Mouse (Mus musculus) brain, adult 2 months (tissue): ENCODE data around the gene Fchsd2.

Experiments
- DNase-seq: peaks from one replicate; pipeline ENCODE4 v3.0.0; 2011; ENCODE audit warnings: low read depth, low spot score

The Fchsd2 gene

DNA sequence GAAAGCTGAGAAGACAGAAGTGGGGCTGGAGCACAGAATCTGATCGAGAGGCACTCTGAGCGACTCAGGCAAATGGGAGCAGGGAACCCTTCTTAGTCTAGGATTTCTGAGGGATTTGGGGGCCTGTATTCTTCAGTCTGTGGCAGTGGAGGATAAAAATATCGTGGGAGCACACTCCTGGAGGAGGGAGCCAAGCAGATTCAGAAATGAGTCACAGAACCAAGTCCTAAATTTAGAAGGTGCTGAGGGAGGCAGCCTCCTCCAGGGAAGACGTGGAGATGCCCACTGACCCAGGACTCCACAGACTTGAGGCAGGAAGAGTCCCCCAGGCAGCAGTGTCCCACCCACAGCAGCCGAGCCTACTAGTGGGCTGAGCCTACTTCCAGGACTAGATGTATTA is 221.7 kb downstream of the Fchsd2 start:
- peak; percentile 94 for DNase-seq

DNA sequence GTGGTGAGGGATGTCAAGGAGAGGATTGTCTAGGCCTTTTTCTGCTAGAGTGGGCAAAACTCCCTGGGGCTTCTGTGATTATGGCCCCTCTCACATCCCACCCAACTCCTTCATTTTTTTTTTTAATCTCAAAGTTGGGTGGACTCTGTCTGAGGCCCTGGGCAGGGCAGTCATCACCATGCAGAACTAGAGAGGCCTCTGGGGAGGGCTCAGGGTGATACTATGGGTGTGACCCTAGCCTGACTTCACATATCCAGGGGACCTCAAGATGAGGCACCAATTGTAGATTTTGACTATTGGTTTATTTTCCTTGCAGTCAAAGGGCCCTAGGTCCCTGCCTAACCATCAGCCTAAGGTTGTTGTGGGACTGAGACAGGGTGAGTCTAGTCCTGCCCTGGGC is 223.0 kb downstream of the Fchsd2 start:
- DNase-seq: no peak

DNA sequence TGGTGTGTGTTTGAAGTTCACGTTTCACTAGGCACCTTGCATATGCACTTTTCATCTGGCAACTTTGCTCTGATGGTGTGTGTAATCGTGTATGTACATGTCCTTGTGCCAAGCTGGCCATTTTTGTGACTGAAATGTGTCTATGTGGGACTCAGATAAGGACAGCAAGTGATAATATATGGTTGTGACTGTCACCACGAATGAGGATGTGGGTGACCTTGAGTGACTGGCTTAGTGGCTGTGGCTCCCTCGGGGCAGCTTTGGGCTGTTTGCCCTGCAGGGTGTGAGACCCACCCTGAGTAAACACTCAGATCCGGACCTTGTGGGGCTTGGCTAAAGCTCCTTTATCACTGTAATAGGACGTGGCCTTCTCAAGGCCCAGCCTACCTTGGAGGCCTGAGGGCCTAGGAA is 223.9 kb downstream of the Fchsd2 start:
- no peak for DNase-seq

DNA sequence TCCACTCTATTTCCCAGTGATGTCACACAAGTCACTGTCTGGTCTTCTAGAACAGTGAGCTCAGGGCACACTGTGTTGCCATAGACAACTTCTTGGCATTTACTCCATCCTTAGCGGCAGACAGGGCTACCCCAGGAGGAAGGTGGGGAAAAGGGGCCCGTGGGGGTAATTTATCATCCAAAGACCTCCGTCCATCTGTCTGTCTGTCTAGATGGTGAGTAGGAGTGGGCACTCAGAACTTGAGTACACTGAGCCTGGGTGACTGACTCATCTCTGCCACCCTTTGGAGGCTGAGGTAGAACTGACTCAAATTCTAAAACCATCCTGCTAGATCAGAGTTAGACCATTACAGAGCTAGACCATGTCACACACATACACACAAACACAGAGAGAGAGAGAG is 224.4 kb downstream of the Fchsd2 start, which contains the start of gene Stard10:
Gene Stard10 (plus strand): TSS at position 73 of the 400 bp plus-strand sequence.
- peak; percentile 59 for DNase-seq

DNA sequence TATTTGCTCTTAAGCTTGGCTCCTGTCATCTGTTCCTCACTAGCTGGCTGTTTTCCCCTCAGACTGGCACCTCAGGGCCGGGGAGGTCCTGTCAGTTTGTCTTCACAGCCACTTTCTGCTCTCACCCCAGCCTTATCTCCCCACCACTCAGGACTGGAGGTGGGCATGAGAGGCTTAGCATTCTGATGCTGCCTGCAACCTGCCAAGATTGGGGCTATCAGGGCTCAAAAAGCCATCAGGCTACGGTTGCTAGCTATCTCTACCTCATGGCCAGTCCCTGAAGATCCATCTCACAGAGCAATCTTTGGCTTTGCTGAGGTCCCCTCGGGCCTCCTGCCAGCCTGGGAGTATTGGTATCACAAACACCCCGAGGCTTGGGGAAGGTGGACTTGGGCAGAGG is 226.2 kb downstream of the Fchsd2 start:
- no peak for DNase-seq

DNA sequence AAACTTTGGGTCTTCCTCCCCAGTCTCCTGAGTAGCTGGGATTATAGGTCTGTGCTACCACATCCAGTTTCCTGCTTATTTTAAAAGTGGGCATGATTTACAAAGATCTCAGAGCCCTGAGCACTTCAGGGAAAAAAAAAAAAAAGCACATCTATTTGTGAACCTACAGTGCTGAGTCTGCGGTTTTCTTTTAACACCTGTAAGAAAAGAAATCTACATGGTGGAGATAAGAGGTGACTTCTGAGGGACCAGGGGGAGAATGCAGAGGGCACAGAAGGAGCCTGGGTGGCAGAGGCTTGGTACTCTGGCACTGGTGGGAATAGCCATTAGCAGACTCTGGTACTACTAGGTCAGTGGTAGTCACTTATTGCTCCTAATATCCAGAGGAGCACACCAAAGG is 227.1 kb downstream of the Fchsd2 start:
- no peak for DNase-seq

DNA sequence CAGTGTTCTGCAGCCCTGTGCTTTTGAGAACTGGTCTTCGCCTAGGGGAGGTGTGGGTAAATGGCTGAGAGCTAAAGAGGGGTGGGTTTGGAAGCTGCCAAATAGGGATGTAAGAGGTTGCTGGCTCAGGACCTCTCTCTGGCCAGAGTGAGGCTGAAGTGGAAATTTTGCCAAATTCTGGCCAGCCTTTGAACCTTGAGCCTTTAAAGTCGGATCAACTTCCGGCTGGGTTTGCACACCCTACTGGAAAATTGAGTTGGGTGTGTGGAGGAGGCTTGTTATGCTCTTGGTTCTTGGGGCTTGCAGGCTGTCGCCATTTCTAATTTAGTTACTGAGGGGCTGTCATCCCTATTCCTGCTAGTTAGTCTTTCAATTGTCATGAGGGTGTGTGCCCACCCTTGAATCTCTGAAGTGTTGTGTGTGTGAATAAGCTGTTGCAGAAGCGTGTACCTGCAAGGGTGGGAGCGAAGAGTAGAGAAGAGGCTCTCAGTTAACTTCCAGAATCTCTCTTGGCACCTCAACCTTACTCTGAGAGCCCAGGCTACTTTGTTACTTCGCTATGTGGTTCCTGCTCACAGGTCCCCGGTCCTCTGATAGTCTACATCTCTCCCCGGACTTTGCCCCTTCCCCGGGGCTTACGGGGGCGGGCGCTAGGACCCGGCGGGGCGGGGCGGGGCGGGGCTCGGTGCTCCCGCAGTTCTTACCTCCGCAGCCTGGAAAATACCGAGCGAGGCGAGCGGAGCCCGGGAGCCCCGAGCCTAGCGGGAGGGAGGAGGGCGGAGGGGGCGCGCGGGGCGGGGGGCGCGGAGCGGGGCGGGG is 227.9 kb downstream of the Fchsd2 start:
- DNase-seq: peak; percentile 79

DNA sequence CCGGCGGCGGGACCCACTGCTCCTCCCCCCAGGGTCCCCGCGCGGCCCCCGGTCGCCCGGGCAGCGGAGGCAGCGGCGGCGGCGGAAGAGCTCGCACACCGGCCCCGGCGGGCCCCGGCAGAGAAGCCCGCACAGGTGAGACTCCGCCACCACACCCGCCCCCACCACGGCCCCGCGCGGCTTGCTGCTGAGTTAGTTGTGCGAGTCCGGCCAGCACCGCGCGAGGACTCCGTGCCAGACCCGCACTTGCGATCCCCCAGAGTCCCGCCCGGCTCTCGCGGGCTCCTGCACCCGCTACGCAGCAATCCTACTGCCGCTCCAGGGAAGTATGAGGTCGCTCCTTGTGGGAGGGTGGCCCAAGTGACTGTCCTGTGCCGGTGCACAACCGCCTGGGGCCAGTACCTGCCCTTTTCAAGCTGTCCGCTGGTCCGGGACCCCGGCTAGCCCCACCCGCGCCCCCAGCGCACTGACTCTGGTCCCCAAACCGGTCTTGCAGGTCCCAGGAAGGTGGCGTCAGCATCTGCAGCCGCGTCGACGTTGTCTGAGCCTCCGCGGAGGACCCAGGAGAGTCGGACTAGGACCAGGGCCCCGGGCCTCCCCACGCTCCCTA is 228.7 kb downstream of the Fchsd2 start:
- peak; percentile 50 for DNase-seq

DNA sequence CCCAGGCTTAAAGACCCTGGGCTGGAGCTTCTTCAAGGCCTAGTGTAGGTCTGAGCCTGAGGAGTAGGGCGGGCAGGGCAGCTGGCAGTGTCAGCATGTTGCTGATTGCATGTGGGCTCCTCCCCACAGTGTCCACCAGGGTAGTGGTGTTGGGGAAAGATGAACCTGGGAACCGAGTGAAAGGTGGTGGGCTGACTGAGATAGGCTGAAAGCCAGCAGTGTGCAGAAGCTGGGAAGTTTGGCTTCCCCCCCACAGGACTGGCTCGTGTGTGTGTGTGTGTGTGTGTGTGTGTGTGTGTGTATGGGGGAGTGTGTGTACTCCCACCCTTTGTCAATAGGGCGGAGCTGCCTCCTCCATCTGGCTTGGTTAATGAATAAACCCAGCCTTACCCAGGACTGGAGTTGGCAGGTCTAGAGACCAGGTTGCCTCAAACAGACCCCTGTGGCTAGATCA is 230.5 kb downstream of the Fchsd2 start:
- DNase-seq: peak; percentile 65

DNA sequence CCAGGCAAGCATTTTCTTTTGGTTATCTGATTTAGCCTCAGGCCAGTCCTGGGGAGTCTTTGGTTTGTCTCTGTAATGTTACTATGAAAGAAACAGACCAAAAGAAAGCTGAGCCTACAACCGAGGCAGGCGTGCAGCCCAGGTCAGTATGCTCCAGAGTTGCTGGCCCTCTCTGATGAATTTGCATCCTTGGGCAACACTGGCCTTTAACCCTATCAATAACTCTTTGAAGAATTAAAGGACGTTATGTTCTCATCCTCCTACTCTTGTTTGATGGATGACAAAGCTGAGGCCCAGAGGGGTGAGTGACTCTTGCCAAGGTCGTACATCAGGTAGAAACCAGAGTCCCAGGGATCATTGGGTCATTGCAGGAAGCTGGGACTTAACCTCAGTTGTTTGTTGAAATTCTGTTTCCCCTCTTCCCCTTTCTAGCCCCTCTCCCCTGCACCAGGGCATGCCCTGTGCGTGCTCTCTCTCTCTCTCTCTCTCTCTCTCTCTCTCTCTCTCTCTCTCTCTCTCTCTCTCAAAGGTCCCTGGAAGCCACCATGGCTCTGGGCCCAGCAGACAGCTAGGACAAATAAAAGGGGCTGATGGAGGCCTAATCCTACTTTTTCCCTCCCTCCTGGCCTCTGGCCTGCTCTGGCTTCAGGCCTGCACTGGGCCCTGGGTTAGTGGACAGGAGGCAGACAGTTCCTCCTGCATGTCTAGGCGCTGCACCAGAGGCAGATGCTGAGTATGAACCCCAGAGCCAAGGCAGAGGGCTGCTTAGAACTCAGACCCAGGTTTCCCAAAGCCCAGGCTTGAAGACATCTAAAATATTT is 231.7 kb downstream of the Fchsd2 start:
- DNase-seq: peak; percentile 53

DNA sequence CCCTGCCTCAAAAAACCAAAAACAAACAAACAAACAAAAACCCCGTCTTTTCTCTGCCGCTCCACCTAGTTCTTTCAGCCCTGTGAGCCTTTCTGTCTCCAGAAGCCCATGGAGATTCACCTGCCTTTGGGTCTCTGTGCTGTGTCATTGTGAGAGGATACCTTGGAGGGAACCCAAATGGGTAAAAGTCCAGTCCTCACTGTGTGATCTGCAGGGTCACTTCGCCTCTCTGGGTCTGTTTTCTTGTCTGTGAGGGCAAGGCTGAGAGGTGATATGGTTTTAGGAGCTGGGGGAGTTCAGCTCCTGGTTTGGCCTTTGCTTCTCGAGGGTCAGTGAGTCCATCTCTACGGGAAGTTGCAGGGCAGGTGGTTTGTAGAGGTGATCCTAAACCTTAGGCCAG is 233.3 kb downstream of the Fchsd2 start:
- no peak for DNase-seq

DNA sequence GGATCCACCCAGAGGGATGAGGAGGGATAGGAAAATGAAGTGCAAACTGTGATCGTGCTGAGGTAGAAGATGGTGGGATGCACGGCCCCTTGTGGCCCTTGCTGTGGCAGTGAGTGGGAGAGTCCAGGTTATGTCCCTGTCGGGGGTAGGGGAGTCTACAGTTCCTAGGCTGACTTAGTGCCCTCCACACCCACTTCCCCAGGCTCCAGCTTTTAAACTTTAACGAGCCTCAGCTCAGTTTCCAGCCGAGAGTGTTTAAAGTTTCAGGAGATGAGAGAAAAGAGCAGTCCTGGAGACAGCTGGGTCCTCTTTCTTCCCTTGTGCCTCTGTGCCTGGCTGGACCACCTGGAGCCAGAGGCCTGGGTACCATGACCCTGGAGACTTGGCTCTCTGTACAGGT is 234.6 kb downstream of the Fchsd2 start:
- no peak for DNase-seq

DNA sequence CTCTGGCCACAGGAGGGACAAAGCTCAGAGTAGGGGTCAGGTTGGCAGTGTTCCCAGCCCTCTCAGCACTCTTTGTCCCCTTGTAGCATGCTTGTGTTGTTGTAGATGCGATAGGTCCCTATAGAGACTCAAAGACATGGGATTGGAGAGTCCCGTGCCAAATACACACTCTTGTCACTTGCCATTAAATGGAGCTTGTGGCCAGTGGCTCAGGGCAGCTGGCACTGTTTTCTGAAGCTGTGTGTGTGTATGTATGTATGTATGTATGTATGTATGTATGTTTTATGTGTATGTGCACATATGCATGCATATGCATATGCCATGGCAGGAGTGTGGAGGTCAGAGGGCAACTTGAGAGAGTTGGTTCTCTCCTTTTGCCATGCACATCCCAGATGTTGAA is 235.1 kb downstream of the Fchsd2 start:
- no peak for DNase-seq

DNA sequence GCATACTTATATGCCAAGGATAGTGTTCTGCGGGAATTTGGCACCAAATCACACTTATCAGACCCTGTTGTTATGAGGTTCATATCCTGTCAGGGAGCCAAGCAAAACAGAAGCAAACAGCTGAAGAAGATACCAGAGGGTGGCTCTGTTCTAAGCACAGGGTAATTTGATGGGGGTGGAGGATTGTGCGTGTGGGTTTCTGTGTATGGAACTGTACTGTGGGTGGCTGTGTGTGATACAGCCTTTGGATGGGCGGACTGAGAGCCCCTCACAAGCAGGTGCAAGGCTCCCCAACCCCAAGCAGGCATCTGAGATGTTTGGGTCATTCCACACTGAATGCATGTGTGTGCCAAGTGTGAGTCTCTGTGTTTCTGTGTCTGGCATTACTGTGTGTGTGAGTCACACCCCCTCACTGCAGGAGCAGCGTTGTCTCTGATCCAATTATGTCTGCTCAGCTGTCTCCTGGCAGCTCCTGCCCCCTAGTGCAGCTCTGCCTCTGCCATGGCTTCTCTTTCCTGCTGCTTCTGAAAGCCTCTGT is 236.0 kb downstream of the Fchsd2 start:
- DNase-seq: peak; percentile 95

DNA sequence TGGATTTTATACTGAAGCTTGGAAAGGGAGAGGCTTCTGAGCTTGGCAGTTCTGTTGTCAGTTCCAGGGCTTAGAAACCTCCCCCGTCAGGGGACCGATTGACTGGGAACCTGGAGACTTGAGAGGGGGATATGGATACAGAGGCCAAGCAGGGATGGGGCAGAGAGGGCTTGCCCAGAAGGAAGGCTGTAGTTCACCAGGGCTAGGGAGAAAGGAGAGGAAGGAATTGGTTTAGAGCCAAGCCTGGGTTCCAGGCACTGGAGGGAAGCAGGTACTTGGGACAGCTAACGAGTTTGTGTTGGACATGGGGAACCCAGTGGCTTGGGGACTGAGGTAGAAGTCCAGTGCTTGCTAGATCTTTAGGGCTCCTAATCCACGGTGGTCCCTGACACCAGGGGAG is 236.9 kb downstream of the Fchsd2 start:
- DNase-seq: no peak

DNA sequence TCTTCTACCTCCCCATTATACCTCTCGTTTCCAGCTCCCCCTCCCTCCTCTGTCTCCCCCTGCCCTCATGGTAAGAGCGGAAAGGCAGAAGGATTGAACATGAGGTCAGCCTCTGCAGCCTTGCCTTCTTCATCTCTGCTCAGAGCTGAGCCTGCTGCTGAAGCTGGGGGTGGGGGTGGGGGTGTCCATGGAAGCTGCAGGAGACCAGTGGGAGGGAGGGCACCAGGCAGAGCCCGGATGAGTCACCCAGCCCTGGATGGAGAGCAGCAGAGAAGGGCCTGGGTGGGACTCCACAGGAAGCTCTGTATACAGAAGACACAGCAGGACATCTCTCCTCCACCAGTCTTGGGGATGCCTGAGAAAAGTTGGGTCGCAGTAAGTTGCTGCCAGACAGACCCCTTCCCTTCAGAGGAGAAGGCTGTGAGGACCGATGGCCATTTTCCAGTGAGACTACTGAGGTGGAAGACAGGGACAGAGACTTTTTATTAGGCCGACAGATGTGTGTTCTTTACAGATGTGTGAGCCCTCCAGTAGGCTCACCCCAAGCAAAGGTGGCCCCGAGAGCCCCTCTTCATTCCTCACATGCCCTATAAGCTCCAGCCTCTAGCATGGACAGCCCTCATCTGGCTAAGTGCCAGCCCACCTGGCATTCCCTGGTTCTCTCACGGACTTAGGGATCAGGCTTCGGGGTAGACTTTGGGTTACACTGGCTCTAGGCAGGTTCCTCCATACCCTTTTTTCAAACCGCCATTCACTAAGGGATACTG is 237.6 kb downstream of the Fchsd2 start:
- DNase-seq: peak; percentile 83

DNA sequence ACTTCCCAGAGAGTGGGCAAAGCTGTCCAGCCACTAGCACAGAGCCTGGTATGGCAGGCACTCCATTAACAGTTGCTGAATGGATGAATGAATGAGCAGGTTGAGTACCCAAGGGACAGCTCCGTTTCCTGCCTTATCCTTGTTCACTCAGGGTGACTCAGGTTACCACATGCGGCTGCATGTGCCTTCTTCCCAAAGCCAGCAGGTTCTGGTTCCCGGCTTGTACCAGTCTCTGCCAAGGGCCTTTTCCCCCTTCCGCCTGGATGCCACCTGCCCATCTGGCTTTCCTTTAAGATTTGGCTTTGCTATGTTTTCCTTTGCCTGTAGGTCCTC is 238.1 kb downstream of the Fchsd2 start:
- peak; percentile 82 for DNase-seq

DNA sequence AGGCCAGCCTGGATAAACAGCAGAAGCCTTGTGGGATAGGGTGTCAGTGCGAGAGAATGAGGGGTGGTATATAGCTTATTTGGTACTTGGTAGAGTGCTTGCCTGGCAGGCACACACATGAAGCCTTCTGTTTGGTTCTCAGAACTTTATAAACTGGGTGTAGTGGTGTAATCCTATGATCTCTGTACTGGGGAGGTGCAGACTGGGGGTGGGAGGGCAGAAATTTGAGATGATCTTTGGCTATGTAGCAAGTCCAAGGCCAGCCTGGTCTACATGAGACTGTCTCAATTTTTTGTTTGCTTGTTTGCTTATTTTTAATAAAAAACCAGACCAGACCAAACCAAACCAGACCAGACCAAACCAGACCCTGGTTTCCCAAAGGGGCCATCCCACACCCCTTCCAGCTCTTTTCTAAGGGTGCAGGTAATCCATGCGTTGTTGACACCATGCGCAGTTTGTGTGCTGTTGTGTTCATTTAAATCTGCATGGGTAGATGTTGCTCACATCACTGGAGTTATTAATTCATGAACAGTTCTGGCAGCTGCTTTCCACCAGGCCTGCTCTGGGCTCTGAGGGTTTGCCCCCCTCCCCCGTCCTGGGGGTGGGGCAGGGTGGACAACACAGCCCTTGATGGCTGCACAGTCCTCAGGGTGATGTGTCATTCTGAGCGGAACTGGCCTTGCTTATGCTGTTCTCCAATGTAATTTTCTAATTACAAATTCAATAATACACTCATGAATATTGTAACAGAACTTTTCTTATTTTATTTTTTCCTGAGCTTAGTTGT is 239.6 kb downstream of the Fchsd2 start:
- DNase-seq: peak; percentile 51
